Mouse (Mus musculus) neural tube, embryonic 14.5 days (tissue): ENCODE results near the gene Col27a1. TPM values are rescaled to one million over a fixed set of nuclear protein-coding genes. Genes with fewer than 3 reads are reported as not detected.

ENCODE experiments used
- ATAC-seq: fragments of 200-750 bp; cut with Nextera tagmentation; 2 replicates; pipeline ENCODE4 v1.8.0; 2017; ENCODE audit warnings: low read depth, mild to moderate bottlenecking, moderate TSS enrichment, moderate library complexity
- H3K27ac ChIP-seq: fragments of 300-500 bp; sonication (generic); 2 replicates; pipeline ENCODE4 v1.5.1; 2014; ENCODE audit warnings: low read depth, mild to moderate bottlenecking, control low read depth, low read length, moderate library complexity, mixed read lengths
- H3K27me3 ChIP-seq: fragments of 300-500 bp; sonication (generic); 2 replicates; pipeline ENCODE4 v1.6.1; 2014; ENCODE audit warnings: low read length; ENCODE audit not compliant: control insufficient read depth, insufficient read depth
- H3K36me3 ChIP-seq: fragments of 300-500 bp; sonication (generic); 2 replicates; pipeline ENCODE4 v1.6.1; 2014; ENCODE audit warnings: low read length, mixed read lengths; ENCODE audit not compliant: control insufficient read depth, insufficient read depth
- H3K4me1 ChIP-seq: fragments of 300-500 bp; sonication (generic); 2 replicates; pipeline ENCODE4 v1.6.1; 2014; ENCODE audit warnings: low read length; ENCODE audit not compliant: control insufficient read depth, insufficient read depth
- H3K4me2 ChIP-seq: fragments of 300-500 bp; sonication (generic); 2 replicates; pipeline ENCODE4 v1.6.1; 2014; ENCODE audit warnings: mild to moderate bottlenecking, low read depth, low read length, control low read depth
- H3K4me3 ChIP-seq: fragments of 300-500 bp; sonication (generic); 2 replicates; pipeline ENCODE4 v1.5.1; 2014; ENCODE audit warnings: low read depth, low read length, control low read depth, mixed read lengths
- H3K9ac ChIP-seq: fragments of 300-500 bp; sonication (generic); replicated peaks from 2 replicates; pipeline ENCODE4 v1.6.1; 2014; ENCODE audit warnings: low read depth, mild to moderate bottlenecking, control low read depth, low read length, mixed read lengths
- H3K9me3 ChIP-seq: fragments of 300-500 bp; sonication (generic); 2 replicates; pipeline ENCODE4 v1.6.1; 2016; ENCODE audit warnings: low read length; ENCODE audit not compliant: control insufficient read depth
- WGBS: fragments of 180-500 bp; shearing (Covaris S2); extraction: QIAGEN DNeasy Blood & Tissue Kit; methylation state at CpG from one replicate; pipeline ENCODE4 v1.1.7; 2014; 5-methylcytosine and 5-hydroxymethylcytosine counted together
- polyA plus RNA-seq: library from polyadenylated mRNA; unstranded; fragments of >200 nt; fragmentation: Nextera tagmentation; extraction: Ambion mirVana; gene quantifications from 2 replicates; pipeline ENCODE4 v1.2.1, GENCODE M21; 2014

Col27a1 gene
- polyA plus RNA-seq, 1 experiment from 2014 or later: 1.2 TPM

DNA sequence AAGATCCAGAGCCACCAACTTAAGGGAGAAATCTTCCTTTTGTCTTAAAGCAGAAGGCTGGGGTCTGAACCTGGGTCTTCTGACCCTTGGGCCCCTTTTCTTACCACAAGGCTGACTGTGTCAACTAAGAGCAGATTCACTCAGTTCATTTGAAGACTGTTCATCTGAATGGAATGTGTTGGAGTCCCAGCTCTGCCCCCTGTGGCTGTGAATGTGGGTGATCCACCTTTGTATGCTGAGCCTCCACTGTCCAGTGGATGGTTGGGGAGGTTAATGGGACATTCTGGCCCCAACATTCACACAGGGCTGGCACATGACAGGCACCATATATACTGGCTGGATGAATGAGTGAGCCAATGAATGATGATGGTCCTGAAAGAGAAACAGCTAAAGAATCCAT is 34.2 kb downstream of the Col27a1 start:
- no peaks in the 10 kb centered on the region for H3K4me1 ChIP-seq
- no peak overlapping the region for H3K4me3 ChIP-seq
- H3K36me3 ChIP-seq: no peaks in the 10 kb centered on the region
- H3K27ac ChIP-seq: no peak overlapping the region
- H3K27me3 ChIP-seq: no peaks in the 10 kb centered on the region
- no peak overlapping the region for H3K9ac ChIP-seq
- H3K4me2 ChIP-seq: no peak overlapping the region
- ATAC-seq: no peak
- H3K9me3 ChIP-seq: no peaks in the 10 kb centered on the region

DNA sequence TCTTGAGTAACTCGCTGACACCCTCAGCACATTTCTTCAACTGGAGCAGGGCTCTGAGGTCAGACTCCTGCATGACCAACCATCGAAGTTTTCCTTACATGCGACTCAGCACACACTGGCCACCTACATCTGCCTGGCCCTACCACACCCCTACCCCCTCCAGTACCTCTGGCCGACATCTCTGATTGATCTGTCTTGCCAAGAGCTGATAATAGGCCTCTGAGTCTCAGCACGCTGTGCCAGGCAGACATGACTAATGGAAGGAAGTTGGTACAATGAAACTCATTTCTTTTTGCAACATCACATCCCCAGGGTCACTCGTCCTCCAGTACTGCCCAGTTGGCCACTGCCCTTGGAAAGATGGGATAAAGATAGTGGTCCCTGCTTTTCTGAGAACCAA is 35.1 kb downstream of the Col27a1 start:
- Histone ChIP-seq H3K27me3 (no peaks in the 10 kb centered on the region), H3K4me1 (no peaks in the 10 kb centered on the region), H3K27ac (no peak overlapping the region), H3K4me3 (no peak overlapping the region), H3K4me2 (no peak overlapping the region), H3K9ac (no peak overlapping the region), H3K9me3 (no peaks in the 10 kb centered on the region), H3K36me3 (no peaks in the 10 kb centered on the region)
- 81% methylated on average over 6 of the region's 6 CpGs for WGBS
- no peak for ATAC-seq

DNA sequence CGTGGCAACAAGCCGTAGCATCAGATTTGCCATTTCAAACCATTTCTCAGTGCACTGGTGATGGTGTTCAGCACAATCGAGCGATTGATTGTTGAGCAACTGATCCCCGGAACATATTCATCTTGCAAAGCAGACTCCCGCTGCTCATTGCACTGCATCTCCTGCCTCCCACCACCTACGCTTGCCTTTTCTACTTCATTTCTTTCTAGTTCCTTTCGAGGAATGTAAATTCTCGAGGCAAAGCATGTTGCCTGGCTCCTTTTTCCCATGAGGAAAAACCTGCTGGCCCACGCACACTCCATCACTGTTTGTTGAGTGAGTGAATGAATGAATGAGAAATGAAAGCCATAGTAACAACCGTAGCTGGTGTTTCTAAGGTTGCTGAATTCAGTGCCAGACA is 38.0 kb downstream of the Col27a1 start:
- H3K9ac ChIP-seq: no peak overlapping the region
- no peaks in the 10 kb centered on the region for H3K27me3 ChIP-seq
- H3K27ac ChIP-seq: no peak overlapping the region
- H3K4me2 ChIP-seq: no peak overlapping the region
- no peaks in the 10 kb centered on the region for H3K36me3 ChIP-seq
- no peaks in the 10 kb centered on the region for H3K9me3 ChIP-seq
- no peak for ATAC-seq
- 56% methylated on average over 11 of the region's 11 CpGs for WGBS
- H3K4me1 ChIP-seq: no peaks in the 10 kb centered on the region
- no peak overlapping the region for H3K4me3 ChIP-seq

DNA sequence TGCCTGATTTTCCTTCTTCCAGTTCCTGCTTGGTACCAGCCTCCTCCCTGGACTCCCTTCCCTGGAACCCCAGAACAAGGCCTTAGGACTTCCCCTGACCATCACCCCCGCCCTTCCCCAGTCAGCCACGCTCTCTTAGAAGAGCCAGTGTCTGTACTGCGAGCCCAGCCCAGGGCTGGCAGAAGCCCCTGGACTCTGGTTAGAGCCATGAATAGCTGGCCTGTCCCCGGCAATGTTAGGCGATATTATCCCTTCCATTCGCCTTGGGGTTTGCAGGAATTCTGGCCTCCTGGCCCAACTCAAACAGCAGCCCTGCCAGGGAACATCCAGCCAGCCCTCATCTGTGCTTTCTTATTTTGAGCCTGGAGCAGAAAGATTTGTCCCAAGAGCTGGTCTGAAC is 39.9 kb downstream of the Col27a1 start:
- Histone ChIP-seq H3K27ac (no peak overlapping the region), H3K4me1 (no peaks in the 10 kb centered on the region), H3K27me3 (no peaks in the 10 kb centered on the region), H3K9me3 (no peaks in the 10 kb centered on the region), H3K4me2 (no peak overlapping the region), H3K4me3 (no peak overlapping the region), H3K36me3 (no peaks in the 10 kb centered on the region), H3K9ac (no peak overlapping the region)
- no peak for ATAC-seq
- WGBS: 81% methylated on average over 6 of the region's 6 CpGs

DNA sequence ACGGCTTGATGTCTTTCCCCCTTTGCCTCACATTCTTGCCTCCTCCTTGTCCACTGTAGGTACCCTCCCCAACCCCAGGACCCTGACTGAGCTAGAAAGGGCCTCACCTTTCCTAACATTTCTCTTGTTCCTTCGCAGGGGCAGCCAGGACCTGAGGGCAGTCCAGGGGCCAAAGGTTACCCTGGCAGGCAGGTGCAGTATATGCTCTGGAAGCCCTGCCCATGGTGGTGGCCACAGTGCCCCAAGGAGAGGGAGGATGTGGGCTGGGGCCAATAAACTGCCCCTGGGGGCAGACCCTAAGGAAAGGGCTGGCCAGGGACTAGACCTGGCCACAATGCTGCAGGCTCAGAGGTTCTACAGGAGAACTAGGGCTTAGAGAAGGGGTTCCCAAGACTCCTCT is 40.3 kb downstream of the Col27a1 start:
- no peaks in the 10 kb centered on the region for H3K9me3 ChIP-seq
- no peak overlapping the region for H3K4me2 ChIP-seq
- no peaks in the 10 kb centered on the region for H3K4me1 ChIP-seq
- no peak for ATAC-seq
- H3K27ac ChIP-seq: no peak overlapping the region
- no peak overlapping the region for H3K9ac ChIP-seq
- H3K4me3 ChIP-seq: no peak overlapping the region
- no peaks in the 10 kb centered on the region for H3K27me3 ChIP-seq
- no peaks in the 10 kb centered on the region for H3K36me3 ChIP-seq
- WGBS: 94% methylated on average over 2 of the region's 2 CpGs

DNA sequence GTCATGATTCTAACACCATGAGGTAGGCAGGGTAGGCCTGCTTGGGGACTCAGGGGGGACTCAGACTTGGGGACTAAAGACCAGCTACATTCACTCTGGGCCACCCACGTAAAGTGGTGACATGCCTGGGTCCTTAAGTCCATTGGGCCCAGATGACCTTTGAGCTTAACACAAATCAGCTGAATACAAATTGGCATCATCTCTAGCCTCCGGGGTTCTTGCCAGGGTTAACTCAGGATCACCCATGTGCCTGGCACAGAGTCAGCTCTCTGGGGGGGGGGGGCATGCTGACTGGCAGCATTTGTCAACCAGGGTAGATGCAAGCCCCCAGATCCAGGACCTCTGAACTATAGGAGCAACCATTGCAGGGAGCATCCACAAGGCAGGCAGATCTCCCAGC is 42.6 kb downstream of the Col27a1 start:
- Histone ChIP-seq H3K36me3 (no peaks in the 10 kb centered on the region), H3K9ac (no peak overlapping the region), H3K4me2 (no peak overlapping the region), H3K4me3 (no peak overlapping the region), H3K27ac (no peak overlapping the region), H3K4me1 (no peaks in the 10 kb centered on the region), H3K27me3 (no peaks in the 10 kb centered on the region), H3K9me3 (no peaks in the 10 kb centered on the region)
- ATAC-seq: no peak
- WGBS: 91% methylated on average over 2 of the region's 2 CpGs

DNA sequence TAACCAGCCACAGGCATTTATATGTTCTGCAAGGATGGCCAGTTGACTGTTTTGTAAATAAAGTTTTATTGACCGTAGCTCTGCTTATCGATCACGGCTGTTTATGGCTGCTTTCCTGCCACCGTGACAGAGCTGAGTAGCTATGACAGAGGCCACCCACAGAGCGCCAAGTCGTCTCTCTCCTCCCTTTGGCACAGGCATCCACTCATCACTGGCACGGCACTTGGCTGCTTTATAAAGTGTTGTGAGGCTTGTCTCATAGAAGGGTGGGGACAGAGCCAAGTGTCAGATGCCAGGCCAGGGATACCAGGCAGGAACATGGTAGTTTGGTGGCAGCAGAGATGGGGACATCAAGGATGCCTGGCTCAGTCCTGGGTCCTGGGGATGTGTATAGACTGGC is 43.5 kb downstream of the Col27a1 start:
- H3K9me3 ChIP-seq: no peaks in the 10 kb centered on the region
- H3K27me3 ChIP-seq: no peaks in the 10 kb centered on the region
- H3K27ac ChIP-seq: no peak overlapping the region
- WGBS: 36% methylated on average over 7 of the region's 7 CpGs
- H3K9ac ChIP-seq: no peak overlapping the region
- no peak overlapping the region for H3K4me2 ChIP-seq
- peak; percentile 52; the same call in 1 of the 2 replicates for ATAC-seq
- H3K4me3 ChIP-seq: no peak overlapping the region
- H3K36me3 ChIP-seq: no peaks in the 10 kb centered on the region
- H3K4me1 ChIP-seq: no peaks in the 10 kb centered on the region

DNA sequence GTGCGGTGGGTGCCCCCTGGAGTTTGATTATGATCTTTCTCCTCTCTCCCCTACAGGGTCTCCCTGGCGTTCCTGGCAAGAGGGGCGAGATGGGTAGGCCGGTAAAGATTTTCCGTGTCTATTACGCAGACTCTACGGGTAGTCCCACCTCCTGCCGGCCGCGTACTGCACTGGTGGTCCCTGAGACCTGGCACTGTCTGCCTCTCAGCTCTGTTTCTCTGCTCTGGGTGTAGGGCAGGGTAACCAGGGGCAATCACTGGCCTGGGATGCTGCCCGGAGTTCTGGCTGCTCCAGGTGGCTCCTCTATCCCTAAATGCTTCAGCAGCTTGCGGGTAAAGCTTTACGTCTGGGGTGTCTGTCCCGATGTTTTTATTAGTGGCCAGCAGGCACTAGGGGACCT is 44.3 kb downstream of the Col27a1 start:
- Histone ChIP-seq H3K9me3 (no peaks in the 10 kb centered on the region), H3K4me3 (no peak overlapping the region), H3K27ac (no peak overlapping the region), H3K27me3 (no peaks in the 10 kb centered on the region), H3K9ac (no peak overlapping the region), H3K4me1 (no peaks in the 10 kb centered on the region), H3K36me3 (no peaks in the 10 kb centered on the region), H3K4me2 (no peak overlapping the region)
- 93% methylated on average over 14 of the region's 14 CpGs for WGBS
- no peak for ATAC-seq

DNA sequence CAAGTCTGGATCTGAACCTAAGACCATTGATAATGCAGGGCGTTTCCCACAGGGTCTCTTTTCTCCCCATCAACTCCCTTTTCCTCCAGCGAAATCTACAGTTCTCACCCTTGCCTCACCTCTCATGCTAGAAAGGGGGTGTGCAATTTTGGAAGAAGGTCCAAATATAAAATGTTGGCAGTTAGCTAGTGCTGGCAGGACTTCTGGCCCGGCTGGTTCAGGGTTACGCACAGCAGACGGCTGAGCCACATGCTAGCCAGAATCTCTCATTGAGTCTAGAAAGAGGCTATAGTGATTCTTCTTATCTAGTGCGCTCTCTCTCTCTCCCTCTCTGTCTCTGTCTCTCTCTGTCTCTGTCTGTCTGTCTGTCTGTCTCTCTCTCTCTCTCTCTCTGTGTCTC is 45.3 kb downstream of the Col27a1 start:
- H3K27me3 ChIP-seq: no peaks in the 10 kb centered on the region
- H3K4me2 ChIP-seq: no peak overlapping the region
- no peak overlapping the region for H3K4me3 ChIP-seq
- ATAC-seq: no peak
- no peaks in the 10 kb centered on the region for H3K4me1 ChIP-seq
- 88% methylated on average over 6 of the region's 6 CpGs for WGBS
- H3K36me3 ChIP-seq: no peaks in the 10 kb centered on the region
- H3K9ac ChIP-seq: no peak overlapping the region
- H3K27ac ChIP-seq: no peak overlapping the region
- H3K9me3 ChIP-seq: no peaks in the 10 kb centered on the region

DNA sequence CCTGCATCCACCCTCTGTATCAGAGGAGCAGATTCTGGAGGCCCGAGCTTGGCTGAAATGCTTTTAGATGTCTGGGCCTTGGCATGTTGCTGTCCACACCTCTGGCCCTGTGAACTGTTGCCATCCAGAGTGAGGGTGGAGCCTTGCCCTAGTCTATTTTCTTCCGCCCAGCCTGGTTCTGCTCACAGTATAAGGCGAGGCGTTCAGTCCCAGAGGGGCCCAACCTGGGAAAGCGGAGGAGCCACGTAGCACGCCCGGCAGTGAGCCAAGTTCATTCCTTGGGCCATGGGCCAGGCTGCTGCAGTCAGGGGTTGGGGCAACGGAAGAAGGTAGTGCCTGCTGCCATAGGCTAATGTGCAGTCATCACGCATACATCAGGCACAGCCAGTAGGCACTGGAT is 46.7 kb downstream of the Col27a1 start:
- no peaks in the 10 kb centered on the region for H3K36me3 ChIP-seq
- no peak overlapping the region for H3K27ac ChIP-seq
- no peak overlapping the region for H3K9ac ChIP-seq
- no peak for ATAC-seq
- H3K4me2 ChIP-seq: no peak overlapping the region
- H3K9me3 ChIP-seq: no peaks in the 10 kb centered on the region
- H3K4me1 ChIP-seq: no peaks in the 10 kb centered on the region
- no peaks in the 10 kb centered on the region for H3K27me3 ChIP-seq
- 89% methylated on average over 10 of the region's 10 CpGs for WGBS
- H3K4me3 ChIP-seq: no peak overlapping the region
